Mouse (Mus musculus) cerebellum, adult 2 months (tissue): ENCODE results near the gene Ccl20. TPM values are rescaled to one million over a fixed set of nuclear protein-coding genes. Genes with fewer than 3 reads are reported as not detected.

Source experiments
- DNase-seq, 2 experiments: peaks; one replicate each; pipeline ENCODE4 v3.0.0; 2021
- H3K27ac ChIP-seq: fragments of 200-500 bp; 2 replicates; pipeline ENCODE4 v1.5.1; 2012; ENCODE audit warnings: low read length, control low read depth, inconsistent platforms; ENCODE audit not compliant: insufficient read depth
- H3K27me3 ChIP-seq: fragments of 200-500 bp; 2 replicates; pipeline ENCODE4 v1.6.1; 2012; ENCODE audit warnings: inconsistent platforms, mild to moderate bottlenecking, low read length, moderate library complexity; ENCODE audit not compliant: control insufficient read depth, insufficient read depth
- H3K4me1 ChIP-seq: fragments of 200-500 bp; 2 replicates; pipeline ENCODE4 v1.6.1; 2011; ENCODE audit warnings: low read length; ENCODE audit not compliant: control insufficient read depth, insufficient read depth
- H3K4me3 ChIP-seq: fragments of 200-500 bp; replicated peaks from 2 replicates; pipeline ENCODE3; 2011; ENCODE audit warnings: mild to moderate bottlenecking, low read depth, low read length, control low read depth; ENCODE audit not compliant: insufficient read depth
- CTCF ChIP-seq: fragments of 200-500 bp; IDR thresholded peaks from 2 replicates; pipeline ENCODE4 v1.5.1; 2011; ENCODE audit warnings: low read depth, mild to moderate bottlenecking, control low read depth, low read length, moderate library complexity, borderline replicate concordance; ENCODE audit not compliant: insufficient read depth
- POLR2A ChIP-seq: fragments of 200-500 bp; IDR thresholded peaks from 2 replicates; pipeline ENCODE4 v1.6.1; 2011; ENCODE audit warnings: low read length, control low read depth, borderline replicate concordance; ENCODE audit not compliant: insufficient read depth
- WGBS: fragments of 180-500 bp; shearing (Covaris S2); methylation state at CpG from one replicate; pipeline ENCODE4 v1.1.7; 2018; 5-methylcytosine and 5-hydroxymethylcytosine counted together
- polyA plus RNA-seq: library from polyadenylated mRNA; depleted of rRNA; stranded (reverse); fragments of >200 nt; gene quantifications from 2 replicates; pipeline ENCODE4 v1.2.3, GENCODE M21; 2012; rRNA removed

The Ccl20 gene
- not detected in 2 replicates for polyA plus RNA-seq

GRCm38 (mm10) chr1:83116447-83117137, at the start of gene Ccl20:
TSS of gene Ccl20 (plus strand) at chr1:83116766.
- 54% methylated on average over 8 of the region's 8 CpGs for WGBS
- Histone ChIP-seq H3K4me1 (no peaks in the 10 kb centered on the region), H3K27ac (no peak within 1 kb of the TSS), H3K4me3 (no peak within 1 kb of the TSS), H3K27me3 (no peaks in the 10 kb centered on the region)
- TF ChIP-seq POLR2A: no peak
- TF ChIP-seq CTCF: no peak
- no peak for DNase-seq

GRCm38 (mm10) chr1:83067205-83067604, 49.4 kb upstream of the Ccl20 start:
- no peak for DNase-seq
- Histone ChIP-seq H3K4me1 (no peaks in the 10 kb centered on the region; the same call in 1 of the 2 replicates), H3K27me3 (no peaks in the 10 kb centered on the region), H3K4me3 (no peak overlapping the region), H3K27ac (no peak overlapping the region)
- WGBS: 32% methylated on average over 10 of the region's 10 CpGs
- TF ChIP-seq POLR2A (no peak), CTCF (no peak)

GRCm38 (mm10) chr1:83075526-83076189, 40.9 kb upstream of the Ccl20 start:
- TF ChIP-seq CTCF (no peak), POLR2A (no peak)
- no peak overlapping the region for H3K27ac ChIP-seq
- no peaks in the 10 kb centered on the region for H3K27me3 ChIP-seq
- no peak for DNase-seq
- no peaks in the 10 kb centered on the region for H3K4me1 ChIP-seq
- H3K4me3 ChIP-seq: no peak overlapping the region
- WGBS: 46% methylated on average over 15 of the region's 15 CpGs

GRCm38 (mm10) chr1:83076190-83076917, 40.2 kb upstream of the Ccl20 start:
- H3K4me3 ChIP-seq: no peak overlapping the region
- 51% methylated on average over 11 of the region's 11 CpGs for WGBS
- no peaks in the 10 kb centered on the region for H3K4me1 ChIP-seq
- H3K27ac ChIP-seq: no peak overlapping the region
- no peak for DNase-seq
- peak; percentile 41; the same call in 1 of the 2 replicates for TF ChIP-seq CTCF
- TF ChIP-seq POLR2A: no peak
- no peaks in the 10 kb centered on the region for H3K27me3 ChIP-seq

- no peak overlapping the region for H3K4me3 ChIP-seq
- DNase-seq: no peak
- TF ChIP-seq POLR2A (no peak), CTCF (no peak)
- no peaks in the 10 kb centered on the region for H3K4me1 ChIP-seq
- no peak overlapping the region for H3K27ac ChIP-seq
- WGBS: 89% methylated on average over 6 of the region's 6 CpGs
- H3K27me3 ChIP-seq: no peaks in the 10 kb centered on the region
Observed at GRCm38 (mm10) chr1:83077016-83077415, 39.5 kb upstream of the Ccl20 start.

GRCm38 (mm10) chr1:83084790-83085189, 31.8 kb upstream of the Ccl20 start:
- H3K4me3 ChIP-seq: no peak overlapping the region
- no peaks in the 10 kb centered on the region for H3K4me1 ChIP-seq
- WGBS: 89% methylated on average over 2 of the region's 2 CpGs
- no peak for DNase-seq
- H3K27me3 ChIP-seq: no peaks in the 10 kb centered on the region
- TF ChIP-seq CTCF: no peak
- no peak for TF ChIP-seq POLR2A
- no peak overlapping the region for H3K27ac ChIP-seq

GRCm38 (mm10) chr1:83091268-83091667, 25.3 kb upstream of the Ccl20 start:
- Histone ChIP-seq H3K27ac (no peak overlapping the region), H3K4me1 (no peaks in the 10 kb centered on the region), H3K27me3 (no peaks in the 10 kb centered on the region), H3K4me3 (no peak overlapping the region)
- no peak for DNase-seq
- TF ChIP-seq POLR2A: no peak
- 53% methylated on average over 3 of the region's 3 CpGs for WGBS
